Mouse (Mus musculus): Measurements from ENCODE around the gene Polr2e. TPM values are rescaled to one million over a fixed set of nuclear protein-coding genes. Genes with fewer than 3 reads are reported as not detected.

Gene Polr2e
- polyA plus RNA-seq, 1 experiment from 2014 or later, result 58.3 TPM

DNA sequence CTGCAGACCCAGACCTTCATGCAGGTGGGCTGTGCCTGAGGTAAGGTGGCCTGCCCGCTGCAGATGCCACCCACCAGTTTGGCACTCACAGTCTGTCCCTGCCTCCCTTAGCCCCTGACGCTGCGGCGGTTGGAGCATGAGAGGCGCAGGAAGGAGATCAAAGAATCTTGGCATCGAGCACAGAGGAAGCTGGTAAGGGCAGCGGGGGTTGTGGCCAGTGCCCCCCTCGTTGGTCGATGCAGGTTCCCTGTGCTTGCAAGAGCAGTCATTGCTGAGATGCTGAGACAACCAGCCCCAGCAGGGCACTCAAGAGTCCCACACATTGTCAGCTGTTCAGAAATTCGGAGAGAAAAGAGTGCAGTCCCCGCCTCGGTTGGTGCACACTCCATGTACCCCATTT, 17.4 kb downstream of the Polr2e start:
- no peak overlapping the region for H3K4me3 ChIP-seq (ENCODE audit: low read depth, low read length)
- no peak for DNase-seq
- ATAC-seq, result no peak
- H3K27me3 ChIP-seq (ENCODE audit: insufficient read depth, low read length), result peaks cover 4% of the 10 kb centered on the region; the same call in 1 of the 2 replicates
- peaks cover 42% of the 10 kb centered on the region for H3K36me3 ChIP-seq (replicated peaks; ENCODE audit: insufficient read depth, low read length)
- no peak overlapping the region for H3K27ac ChIP-seq (ENCODE audit: low read depth)
- TF ChIP-seq CTCF (IDR thresholded peaks at IDR 0.05; ENCODE audit: low read depth) (no peak), EP300 (IDR thresholded peaks at IDR 0.05; ENCODE audit: low read depth) (no peak)
- H3K9me3 ChIP-seq (ENCODE audit: low read length), result no peaks in the 10 kb centered on the region
- H3K4me2 ChIP-seq (ENCODE audit: low read depth, low read length), result no peak overlapping the region
- no peak overlapping the region for H3K9ac ChIP-seq (replicated peaks)
- H3K4me1 ChIP-seq (ENCODE audit: insufficient read depth), result peaks cover 33% of the 10 kb centered on the region
- WGBS (ENCODE audit: insufficient replicate concordance), result 80% methylated on average over 12 of the region's 12 CpGs

DNA sequence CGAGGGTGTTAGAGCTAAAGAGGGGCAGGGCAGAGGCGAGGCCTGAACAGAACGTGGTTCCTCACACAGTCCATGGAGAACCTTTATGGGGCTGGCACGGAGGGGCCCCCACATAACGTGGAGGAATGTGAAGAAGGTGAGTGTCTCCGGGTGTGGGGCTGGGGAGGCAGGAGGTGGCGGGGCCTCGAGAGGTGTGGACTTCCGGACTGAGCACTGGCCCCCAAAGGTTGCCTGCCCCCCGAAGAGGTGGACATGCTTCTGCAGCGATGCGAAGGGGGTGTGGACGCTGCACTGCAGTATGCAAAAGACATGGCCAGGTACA, 18.3 kb downstream of the Polr2e start:
- Histone ChIP-seq H3K4me1 (ENCODE audit: insufficient read depth) (peaks cover 34% of the 10 kb centered on the region), H3K27ac (ENCODE audit: low read depth) (no peak overlapping the region), H3K27me3 (ENCODE audit: insufficient read depth, low read length) (peaks cover 4% of the 10 kb centered on the region; the same call in 1 of the 2 replicates), H3K9ac (replicated peaks) (no peak overlapping the region), H3K9me3 (ENCODE audit: low read length) (no peaks in the 10 kb centered on the region), H3K36me3 (replicated peaks; ENCODE audit: insufficient read depth, low read length) (peaks cover 33% of the 10 kb centered on the region), H3K4me3 (ENCODE audit: low read depth, low read length) (no peak overlapping the region), H3K4me2 (ENCODE audit: low read depth, low read length) (no peak overlapping the region)
- WGBS (ENCODE audit: insufficient replicate concordance), result 89% methylated on average over 13 of the region's 13 CpGs
- ATAC-seq, result no peak
- no peak for DNase-seq
- no peak for TF ChIP-seq CTCF (IDR thresholded peaks at IDR 0.05; ENCODE audit: low read depth)
- TF ChIP-seq EP300 (IDR thresholded peaks at IDR 0.05; ENCODE audit: low read depth), result no peak

DNA sequence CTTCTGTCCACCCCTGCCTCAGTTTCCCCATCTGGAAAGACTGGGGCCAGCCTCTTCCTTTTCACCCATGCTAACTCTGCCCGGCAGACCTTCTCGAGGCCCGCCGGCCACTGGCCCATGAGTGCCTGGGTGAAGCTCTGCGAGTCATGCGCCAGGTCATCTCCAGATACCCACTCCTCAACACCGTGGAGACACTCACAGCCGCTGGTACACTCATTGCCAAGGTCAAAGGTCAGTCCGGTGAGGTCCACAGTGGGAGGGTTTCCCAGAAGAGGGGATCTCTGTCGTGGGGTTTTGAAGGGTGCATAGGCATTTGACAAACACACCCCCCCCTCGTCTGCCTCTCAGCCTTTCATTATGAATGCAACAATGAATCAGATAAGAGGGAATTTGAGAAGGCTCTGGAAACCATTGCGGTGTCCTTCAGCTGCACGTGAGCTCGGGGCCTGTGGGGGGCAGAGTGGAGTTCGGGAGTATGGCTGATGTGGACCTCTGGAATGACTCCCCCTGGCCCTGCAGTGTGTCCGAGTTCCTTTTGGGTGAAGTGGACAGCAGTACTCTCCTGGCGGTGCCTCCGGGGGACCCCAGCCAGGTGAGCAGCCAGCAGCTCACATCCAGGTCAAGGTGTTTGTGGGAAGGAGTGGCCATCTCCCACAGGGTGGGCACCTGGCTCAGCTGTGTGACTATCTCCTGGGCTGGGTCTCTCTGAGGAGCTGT, 18.8 kb downstream of the Polr2e start:
- no peak overlapping the region for H3K27ac ChIP-seq (ENCODE audit: low read depth)
- WGBS (ENCODE audit: insufficient replicate concordance), result 79% methylated on average over 18 of the region's 18 CpGs

DNA sequence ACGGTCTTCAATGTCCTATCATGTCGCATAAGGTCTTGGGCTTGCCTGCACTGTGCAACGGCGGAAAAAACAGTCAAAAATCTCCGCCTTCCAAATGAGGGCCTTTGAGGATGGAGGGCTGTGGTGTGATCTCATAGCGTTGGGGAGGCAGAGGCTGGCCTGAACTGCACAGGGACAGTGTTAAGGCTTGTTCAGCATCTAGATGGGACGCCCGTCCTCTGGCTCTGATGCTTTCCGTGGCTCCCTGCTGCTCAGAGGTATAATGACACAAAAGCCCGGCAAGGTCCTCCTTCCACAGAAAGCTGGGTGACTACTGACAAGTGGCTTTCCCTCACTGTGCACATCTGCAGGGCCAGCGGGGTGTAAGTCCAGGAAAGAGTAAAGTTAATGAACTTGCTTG, 19.4 kb downstream of the Polr2e start:
- H3K4me3 ChIP-seq (ENCODE audit: low read depth, low read length), result no peak overlapping the region
- peaks cover 4% of the 10 kb centered on the region; the same call in 1 of the 2 replicates for H3K27me3 ChIP-seq (ENCODE audit: insufficient read depth, low read length)
- H3K36me3 ChIP-seq (replicated peaks; ENCODE audit: insufficient read depth, low read length), result peaks cover 27% of the 10 kb centered on the region
- H3K9me3 ChIP-seq (ENCODE audit: low read length), result no peaks in the 10 kb centered on the region
- peaks cover 38% of the 10 kb centered on the region for H3K4me1 ChIP-seq (ENCODE audit: insufficient read depth)
- DNase-seq, result no peak
- ATAC-seq, result no peak
- no peak overlapping the region for H3K9ac ChIP-seq (replicated peaks)
- H3K4me2 ChIP-seq (ENCODE audit: low read depth, low read length), result 0 out of 2 replicates have a peak overlapping the region, but pooled peaks have one; percentile 63
- H3K27ac ChIP-seq (ENCODE audit: low read depth), result no peak overlapping the region
- TF ChIP-seq CTCF (IDR thresholded peaks at IDR 0.05; ENCODE audit: low read depth) (no peak), EP300 (IDR thresholded peaks at IDR 0.05; ENCODE audit: low read depth) (no peak)
- WGBS (ENCODE audit: insufficient replicate concordance), result 69% methylated on average over 11 of the region's 11 CpGs

More for the DNA sequence above, 18.8 kb downstream of the Polr2e start:
- Histone ChIP-seq H3K9ac (replicated peaks) (no peak overlapping the region), H3K36me3 (replicated peaks; ENCODE audit: insufficient read depth, low read length) (peaks cover 30% of the 10 kb centered on the region), H3K27me3 (ENCODE audit: insufficient read depth, low read length) (peaks cover 4% of the 10 kb centered on the region; the same call in 1 of the 2 replicates), H3K9me3 (ENCODE audit: low read length) (no peaks in the 10 kb centered on the region), H3K4me2 (ENCODE audit: low read depth, low read length) (no peak overlapping the region), H3K4me1 (ENCODE audit: insufficient read depth) (peaks cover 36% of the 10 kb centered on the region), H3K4me3 (ENCODE audit: low read depth, low read length) (no peak overlapping the region)
- no peak for DNase-seq
- no peak for ATAC-seq
- TF ChIP-seq CTCF (IDR thresholded peaks at IDR 0.05; ENCODE audit: low read depth) (peak; percentile 11), EP300 (IDR thresholded peaks at IDR 0.05; ENCODE audit: low read depth) (no peak)

DNA sequence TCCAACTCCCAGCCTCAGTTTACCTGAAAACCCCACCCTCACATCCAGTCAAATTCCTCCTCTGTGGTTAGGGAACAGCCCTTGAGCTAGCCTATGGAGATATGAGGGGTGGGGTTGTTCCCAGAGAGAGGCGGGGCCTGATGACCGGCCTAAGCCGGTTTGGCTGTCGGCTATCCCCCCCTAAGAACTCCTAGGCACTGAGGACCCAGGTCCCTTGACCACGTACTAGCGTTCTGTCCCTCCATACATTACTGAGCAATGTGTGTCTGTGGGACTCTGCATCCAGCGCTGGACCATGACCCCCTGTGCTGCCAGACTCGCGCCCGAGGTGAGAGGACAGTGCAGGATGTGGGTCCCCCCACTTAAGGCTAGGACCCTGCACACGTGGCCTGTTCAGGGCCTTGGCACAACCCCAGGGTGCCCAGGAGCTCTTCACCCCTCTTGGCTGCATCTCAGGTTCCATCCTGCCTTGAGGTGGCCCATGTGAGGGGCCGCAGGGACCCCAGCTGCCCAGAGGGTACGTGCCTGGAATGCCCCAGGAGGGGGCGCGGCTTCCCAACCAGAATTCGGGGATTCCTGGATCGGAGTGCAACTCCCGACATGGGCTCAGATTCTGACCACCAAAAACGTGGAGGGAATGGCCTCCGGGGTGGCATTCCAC, 20.0 kb downstream of the Polr2e start:
- Histone ChIP-seq H3K4me1 (ENCODE audit: insufficient read depth) (peaks cover 36% of the 10 kb centered on the region), H3K9ac (replicated peaks) (no peak overlapping the region), H3K36me3 (replicated peaks; ENCODE audit: insufficient read depth, low read length) (peaks cover 23% of the 10 kb centered on the region)

DNA sequence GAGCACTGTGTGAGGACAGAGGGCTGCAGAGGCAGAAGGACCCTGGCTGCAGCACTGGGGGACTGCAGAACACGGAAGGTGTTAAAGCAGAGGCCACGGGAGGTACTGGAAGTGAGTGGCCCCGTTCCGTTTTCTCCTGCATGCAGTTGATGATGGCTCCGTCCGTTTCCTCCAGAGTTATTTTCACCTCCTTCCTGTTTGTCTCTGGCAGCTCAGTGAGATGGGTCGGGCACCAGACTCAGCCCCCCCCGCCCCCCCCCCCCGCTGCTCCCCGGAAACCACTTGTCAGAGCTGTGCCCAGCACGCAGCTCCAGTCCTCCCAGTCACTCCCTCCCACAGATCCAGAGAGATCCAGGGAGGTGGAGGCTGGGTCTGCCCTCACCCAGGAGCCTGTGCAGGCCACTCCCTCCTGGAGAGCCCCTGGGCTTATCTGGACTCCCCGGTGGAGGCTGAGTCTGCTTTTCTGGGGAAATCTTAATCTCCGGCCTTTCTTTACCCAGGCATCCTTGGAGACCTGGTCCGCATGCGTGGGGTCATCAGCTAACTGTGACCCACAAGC, 20.8 kb downstream of the Polr2e start:
- no peak overlapping the region; the same call in 1 of the 2 replicates for H3K9ac ChIP-seq (replicated peaks)
- 6% methylated on average over 15 of the region's 15 CpGs for WGBS (ENCODE audit: insufficient replicate concordance)

More for the DNA sequence above, 20.0 kb downstream of the Polr2e start:
- ATAC-seq (no peak), DNase-seq (no peak)
- peak overlapping the region; percentile 63 for H3K4me2 ChIP-seq (ENCODE audit: low read depth, low read length)
- H3K4me3 ChIP-seq (ENCODE audit: low read depth, low read length), result peak overlapping the region; percentile 24
- TF ChIP-seq EP300 (IDR thresholded peaks at IDR 0.05; ENCODE audit: low read depth) (no peak), CTCF (IDR thresholded peaks at IDR 0.05; ENCODE audit: low read depth) (0 out of 2 replicates have a peak, but pooled peaks have one; percentile 7)
- peak overlapping the region; percentile 94 for H3K27ac ChIP-seq (ENCODE audit: low read depth)
- H3K27me3 ChIP-seq (ENCODE audit: insufficient read depth, low read length), result peaks cover 4% of the 10 kb centered on the region; the same call in 1 of the 2 replicates
- H3K9me3 ChIP-seq (ENCODE audit: low read length), result no peaks in the 10 kb centered on the region
- WGBS (ENCODE audit: insufficient replicate concordance), result 50% methylated on average over 20 of the region's 20 CpGs

More for the DNA sequence above, 20.8 kb downstream of the Polr2e start:
- DNase-seq, result peak; percentile 62
- Histone ChIP-seq H3K4me3 (ENCODE audit: low read depth, low read length) (peak overlapping the region; percentile 24), H3K4me1 (ENCODE audit: insufficient read depth) (peaks cover 29% of the 10 kb centered on the region), H3K9me3 (ENCODE audit: low read length) (no peaks in the 10 kb centered on the region), H3K36me3 (replicated peaks; ENCODE audit: insufficient read depth, low read length) (peaks cover 26% of the 10 kb centered on the region), H3K27ac (ENCODE audit: low read depth) (peak overlapping the region; percentile 94), H3K27me3 (ENCODE audit: insufficient read depth, low read length) (peaks cover 4% of the 10 kb centered on the region; the same call in 1 of the 2 replicates), H3K4me2 (ENCODE audit: low read depth, low read length) (peak overlapping the region; percentile 63)
- ATAC-seq, result peak; percentile 47
- TF ChIP-seq CTCF (IDR thresholded peaks at IDR 0.05; ENCODE audit: low read depth), result no peak
- no peak for TF ChIP-seq EP300 (IDR thresholded peaks at IDR 0.05; ENCODE audit: low read depth)

Measured in liver, postnatal 0 days (tissue).